Mouse (Mus musculus) thymus, adult 2 months (tissue): ENCODE data around the gene Fgfr2.

ENCODE experiments used
- CTCF ChIP-seq: fragments of 200-500 bp; IDR thresholded peaks from 2 replicates; pipeline ENCODE4 v1.5.1; 2012; ENCODE audit warnings: mild to moderate bottlenecking, control low read depth, low read length, moderate library complexity, borderline replicate concordance; ENCODE audit not compliant: control insufficient read depth, poor library complexity, insufficient read depth; ENCODE audit errors: extremely low read depth
- POLR2A ChIP-seq: fragments of 200-500 bp; IDR thresholded peaks from 2 replicates; pipeline ENCODE4 v1.6.1; 2012; ENCODE audit warnings: mild to moderate bottlenecking, low read length, control low read depth, moderate library complexity; ENCODE audit not compliant: control insufficient read depth, poor library complexity, insufficient read depth; ENCODE audit errors: extremely low read depth

GRCm38 (mm10) chr7:130166190-130166589 lies 2957.0 kb downstream of the Fgfr2 start:
- no peak for TF ChIP-seq CTCF
- no peak for TF ChIP-seq POLR2A
